Mouse (Mus musculus) ES-E14 (cell line): Measurements from ENCODE around the gene Pitpnc1. TPM values are rescaled to one million over a fixed set of nuclear protein-coding genes. Genes with fewer than 3 reads are reported as not detected.
A peak's percentile ranks its signal among the peaks of the same experiment; 100 is the strongest.

Experiments
- DNase-seq: peaks from one replicate; pipeline ENCODE4 v3.0.0-alpha.2; 2013; ENCODE audit warnings: low read depth, low spot score
- H3K27ac ChIP-seq: 2 replicates; pipeline ENCODE4 v1.5.1; 2012; ENCODE audit warnings: low read depth, mild to moderate bottlenecking, low read length, moderate library complexity, mixed read lengths; ENCODE audit not compliant: poor library complexity, insufficient read depth, severe bottlenecking
- H3K36me3 ChIP-seq: 2 replicates; pipeline ENCODE4 v1.6.1; 2012; ENCODE audit warnings: mild to moderate bottlenecking, low read length, moderate library complexity, mixed read lengths; ENCODE audit not compliant: control insufficient read depth, poor library complexity, insufficient read depth, severe bottlenecking
- H3K4me1 ChIP-seq, 2 experiments: fragments of 150-350 bp in 1 of 2; sonication (generic) in 1 of 2; 2 replicates each; pipeline ENCODE4 v1.6.1; 2012; ENCODE audit warnings: low read length in 2 of 2, mild to moderate bottlenecking in 1 of 2, mixed read lengths in 1 of 2; ENCODE audit not compliant: control insufficient read depth in 2 of 2, insufficient read depth in 2 of 2, poor library complexity in 1 of 2
- H3K4me3 ChIP-seq, 2 experiments: fragments of 150-350 bp in 1 of 2; sonication (generic) in 1 of 2; 2 replicates each; pipeline ENCODE4 v1.5.1; 2012; ENCODE audit warnings: low read length in 2 of 2, low read depth in 1 of 2, mild to moderate bottlenecking in 1 of 2, mixed read lengths in 1 of 2; ENCODE audit not compliant: insufficient read depth in 1 of 2, poor library complexity in 1 of 2, severe bottlenecking in 1 of 2
- H3K9ac ChIP-seq: 2 replicates; pipeline ENCODE4 v1.6.1; 2012; ENCODE audit warnings: low read depth, mild to moderate bottlenecking, low read length, mixed read lengths; ENCODE audit not compliant: poor library complexity, insufficient read depth, severe bottlenecking
- H3K9me3 ChIP-seq: fragments of 150-350 bp; sonication (generic); 2 replicates; pipeline ENCODE4 v1.6.1; 2012; ENCODE audit warnings: low read depth, mild to moderate bottlenecking, low read length; ENCODE audit not compliant: control insufficient read depth, insufficient read depth
- CHD2 ChIP-seq: IDR thresholded peaks from 2 replicates; pipeline ENCODE4 v1.6.1; 2014; ENCODE audit warnings: mild to moderate bottlenecking, low read depth, low read length, inconsistent platforms
- HCFC1 ChIP-seq: IDR thresholded peaks from 2 replicates; pipeline ENCODE4 v1.6.1; 2012; ENCODE audit warnings: low read length, inconsistent platforms, borderline replicate concordance; ENCODE audit not compliant: insufficient read depth
- MAFK ChIP-seq: IDR thresholded peaks from 2 replicates; pipeline ENCODE4 v1.6.1; 2014; ENCODE audit warnings: mild to moderate bottlenecking, low read depth, low read length, inconsistent platforms; ENCODE audit not compliant: insufficient read depth
- ZC3H11A ChIP-seq: IDR thresholded peaks from 2 replicates; pipeline ENCODE4 v1.6.1; 2012; ENCODE audit warnings: low read depth, mild to moderate bottlenecking, inconsistent platforms, low read length, borderline replicate concordance
- ZNF384 ChIP-seq: IDR thresholded peaks from 2 replicates; pipeline ENCODE4 v1.6.1; 2012; ENCODE audit warnings: low read depth, low read length, inconsistent platforms
- in situ Hi-C, 2 experiments: fragments of 600-800 bp; cut with MboI; formaldehyde crosslinking; loops; one replicate each; pipeline ENCODE4 v1.15.1; 2025; ENCODE audit warnings: low sequenced_read_pairs in 2 of 2, inconsistent platforms in 1 of 2; ENCODE audit not compliant: unreplicated experiment in 2 of 2
- total RNA-seq: library from RNA; depleted of rRNA; stranded (reverse); fragments of 300-350 nt; gene quantifications from 2 replicates; pipeline ENCODE4 v1.2.3, GENCODE M21; 2012

The Pitpnc1 gene
- total RNA-seq, 1 experiment: 37.3 TPM

- Histone ChIP-seq H3K27ac (no peak overlapping the region), H3K9me3 (no peaks in the 10 kb centered on the region), H3K4me3 (no peak overlapping the region), H3K36me3 (peaks cover 3% of the 10 kb centered on the region; the same call in 1 of the 2 replicates), H3K9ac (no peak overlapping the region), H3K4me1 (peaks cover 12 to 23% of the 10 kb centered on the region in 2 experiments)
- TF ChIP-seq HCFC1 (no peak), ZC3H11A (no peak), ZNF384 (no peak), CHD2 (no peak), MAFK (no peak)
- no peak for DNase-seq
- in situ Hi-C loops: loop anchor here in 1 of 2 experiments (5.0 kb wide), 1 partner anchor 78 kb away; the partner anchor contains the start of gene Pitpnc1
Observed at GRCm38 (mm10) chr11:107394245-107394644, 76.3 kb downstream of the Pitpnc1 start.

GRCm38 (mm10) chr11:107393828-107394165, 76.7 kb downstream of the Pitpnc1 start:
- in situ Hi-C loops: loop anchor here in 1 of 2 experiments (5.0 kb wide), 1 partner anchor 79 kb away; the partner anchor contains the start of gene Pitpnc1
- peaks cover 12 to 23% of the 10 kb centered on the region in 2 experiments for H3K4me1 ChIP-seq
- no peak overlapping the region for H3K9ac ChIP-seq
- TF ChIP-seq ZC3H11A (no peak), CHD2 (no peak), ZNF384 (no peak), HCFC1 (no peak), MAFK (no peak)
- H3K9me3 ChIP-seq: no peaks in the 10 kb centered on the region
- no peak overlapping the region for H3K27ac ChIP-seq
- H3K4me3 ChIP-seq: no peak overlapping the region
- no peak for DNase-seq
- peaks cover 2% of the 10 kb centered on the region; the same call in 1 of the 2 replicates for H3K36me3 ChIP-seq

GRCm38 (mm10) chr11:107393154-107393827, 77.2 kb downstream of the Pitpnc1 start:
- no peaks in the 10 kb centered on the region for H3K9me3 ChIP-seq
- no peak overlapping the region for H3K4me3 ChIP-seq
- in situ Hi-C loops: loop anchor here in 1 of 2 experiments (5.0 kb wide), 1 partner anchor 79 kb away; the partner anchor contains the start of gene Pitpnc1
- no peak for DNase-seq
- no peak overlapping the region for H3K9ac ChIP-seq
- no peak overlapping the region for H3K27ac ChIP-seq
- peaks cover 2% of the 10 kb centered on the region; the same call in 1 of the 2 replicates for H3K36me3 ChIP-seq
- peaks cover 12 to 23% of the 10 kb centered on the region in 2 experiments for H3K4me1 ChIP-seq
- TF ChIP-seq ZC3H11A (no peak), MAFK (no peak), HCFC1 (no peak), ZNF384 (no peak), CHD2 (no peak)

GRCm38 (mm10) chr11:107390540-107390939, 80.0 kb downstream of the Pitpnc1 start:
- Histone ChIP-seq H3K27ac (peak overlapping the region; percentile 20; the same call in 1 of the 2 replicates), H3K9ac (no peak overlapping the region), H3K4me1 (peaks cover 10 to 19% of the 10 kb centered on the region in 2 experiments), H3K4me3 (no peak overlapping the region), H3K36me3 (peaks cover 2% of the 10 kb centered on the region; the same call in 1 of the 2 replicates), H3K9me3 (no peaks in the 10 kb centered on the region)
- no peak for TF ChIP-seq CHD2
- no peak for TF ChIP-seq ZC3H11A
- no peak for TF ChIP-seq HCFC1
- TF ChIP-seq MAFK: no peak
- no peak for TF ChIP-seq ZNF384
- no peak for DNase-seq
- in situ Hi-C loops: loop anchor here in 1 of 2 experiments (5.0 kb wide), 1 partner anchor 82 kb away; the partner anchor contains the start of gene Pitpnc1
